Mouse (Mus musculus) kidney, postnatal 0 days (tissue): ENCODE measurements at regions not wholly inside any gene's neighbourhood (a gene's known extent, or its start where the extent isn't known, plus 50 kb on each side); places are given as distances from the start of the nearest gene placed in this dataset.

Experiments
- ATAC-seq: fragments of 200-750 bp; cut with Nextera tagmentation; replicated peaks from 2 replicates; pipeline ENCODE4 v1.8.0; 2017; ENCODE audit warnings: low read depth, moderate number of reproducible peaks, moderate TSS enrichment, moderate library complexity; ENCODE audit not compliant: low FRiP score
- DNase-seq: peaks from one replicate; pipeline ENCODE4 v3.0.0-alpha.2; 2016; ENCODE audit warnings: low spot score
- H3K27ac ChIP-seq: fragments of 300-500 bp; sonication (generic); 2 replicates; pipeline ENCODE4 v1.5.1; 2014; ENCODE audit warnings: mild to moderate bottlenecking
- H3K27me3 ChIP-seq: fragments of 300-500 bp; sonication (generic); 2 replicates; pipeline ENCODE4 v1.6.1; 2014; ENCODE audit warnings: low read length, mixed read lengths; ENCODE audit not compliant: insufficient read depth
- H3K36me3 ChIP-seq: fragments of 300-500 bp; sonication (generic); 2 replicates; pipeline ENCODE4 v1.6.1; 2014; ENCODE audit warnings: low read length, mixed read lengths; ENCODE audit not compliant: insufficient read depth
- H3K4me1 ChIP-seq: fragments of 300-500 bp; sonication (generic); replicated peaks from 2 replicates; pipeline ENCODE4 v1.6.1; 2014; ENCODE audit warnings: antibody characterized with exemption, low read length, mixed read lengths; ENCODE audit not compliant: insufficient read depth
- H3K4me2 ChIP-seq: fragments of 300-500 bp; sonication (generic); 2 replicates; pipeline ENCODE4 v1.6.1; 2014; ENCODE audit warnings: mild to moderate bottlenecking, low read length, moderate library complexity, mixed read lengths
- H3K4me3 ChIP-seq: fragments of 300-500 bp; sonication (generic); replicated peaks from 2 replicates; pipeline ENCODE4 v1.5.1; 2014; ENCODE audit warnings: low read depth, low read length
- H3K9ac ChIP-seq: fragments of 300-500 bp; sonication (generic); 2 replicates; pipeline ENCODE4 v1.6.1; 2014; ENCODE audit warnings: low read depth, low read length
- H3K9me3 ChIP-seq: fragments of 300-500 bp; sonication (generic); replicated peaks from 2 replicates; pipeline ENCODE4 v1.6.1; 2016; ENCODE audit warnings: low read length, inconsistent platforms, mixed read lengths
- CTCF ChIP-seq: IDR thresholded peaks from 2 replicates; pipeline ENCODE4 v1.5.1; 2016; ENCODE audit warnings: antibody characterized with exemption, low read depth, mild to moderate bottlenecking, moderate library complexity
- WGBS: fragments of 180-500 bp; shearing (Covaris S2); extraction: QIAGEN DNeasy Blood & Tissue Kit; methylation state at CpG from one replicate; pipeline ENCODE4 v1.1.7; 2014; 5-methylcytosine and 5-hydroxymethylcytosine counted together

DNA sequence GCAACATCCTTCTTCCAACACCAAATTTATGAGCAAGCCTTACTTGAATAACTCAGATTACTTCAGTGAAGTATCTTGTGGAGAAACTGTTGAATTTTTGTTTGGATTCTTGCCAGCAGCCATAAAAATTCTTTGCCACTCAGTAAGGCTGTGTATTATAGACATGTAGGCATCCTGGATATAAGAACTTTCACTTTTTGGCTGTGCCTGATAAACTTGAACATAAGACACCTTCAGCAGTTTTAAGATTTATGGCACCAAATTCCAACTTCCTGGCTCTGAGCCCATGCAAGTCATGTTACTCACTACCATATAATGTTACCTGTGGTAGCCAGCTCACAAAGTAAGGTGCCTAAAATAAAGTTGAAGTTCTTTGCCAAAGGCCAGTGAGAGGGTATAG lies 159.3 kb downstream of the Wdr11 start:
- Histone ChIP-seq H3K4me3 (no peak overlapping the region), H3K9ac (no peak overlapping the region), H3K36me3 (no peaks in the 10 kb centered on the region), H3K27ac (no peak overlapping the region), H3K27me3 (no peaks in the 10 kb centered on the region), H3K4me1 (no peaks in the 10 kb centered on the region), H3K9me3 (no peaks in the 10 kb centered on the region), H3K4me2 (no peak overlapping the region)
- no peak for TF ChIP-seq CTCF
- ATAC-seq: no peak
- no peak for DNase-seq

- Histone ChIP-seq H3K9me3 (no peaks in the 10 kb centered on the region), H3K4me2 (no peak overlapping the region), H3K36me3 (no peaks in the 10 kb centered on the region), H3K9ac (no peak overlapping the region), H3K4me3 (no peak overlapping the region), H3K27me3 (no peaks in the 10 kb centered on the region), H3K4me1 (no peaks in the 10 kb centered on the region), H3K27ac (no peak overlapping the region)
- TF ChIP-seq CTCF: peak; percentile 52
- DNase-seq: no peak
- 77% methylated on average over 5 of the region's 5 CpGs for WGBS
- ATAC-seq: no peak
These were observed 163.1 kb downstream of the Wdr11 start for GRCm38 (mm10) chr7:129754737-129755136.

DNA sequence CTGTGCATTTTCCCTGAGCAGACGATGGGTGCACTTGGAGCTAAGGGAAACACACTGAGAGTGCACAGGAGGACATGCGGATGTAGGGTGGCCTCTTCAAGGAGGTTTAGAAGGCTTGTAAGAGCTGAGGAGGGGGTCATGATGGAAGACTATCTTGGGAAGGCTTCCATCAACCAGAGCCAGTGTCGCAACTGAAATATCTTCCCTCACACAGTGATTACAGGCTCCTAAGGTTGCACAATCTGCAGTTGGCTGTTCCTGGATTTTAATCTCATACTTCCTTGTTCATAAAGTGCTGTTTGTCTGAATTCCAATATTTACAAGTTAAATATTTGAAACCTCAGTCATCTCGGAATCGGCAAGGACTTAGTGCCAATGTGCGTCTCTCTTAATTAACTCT lies 164.5 kb downstream of the Wdr11 start:
- Histone ChIP-seq H3K4me2 (no peak overlapping the region), H3K9me3 (no peaks in the 10 kb centered on the region), H3K27me3 (no peaks in the 10 kb centered on the region), H3K27ac (no peak overlapping the region), H3K4me1 (no peaks in the 10 kb centered on the region), H3K36me3 (no peaks in the 10 kb centered on the region), H3K9ac (no peak overlapping the region), H3K4me3 (no peak overlapping the region)
- 85% methylated on average over 6 of the region's 6 CpGs for WGBS
- DNase-seq (no peak), ATAC-seq (no peak)
- TF ChIP-seq CTCF: no peak

DNA sequence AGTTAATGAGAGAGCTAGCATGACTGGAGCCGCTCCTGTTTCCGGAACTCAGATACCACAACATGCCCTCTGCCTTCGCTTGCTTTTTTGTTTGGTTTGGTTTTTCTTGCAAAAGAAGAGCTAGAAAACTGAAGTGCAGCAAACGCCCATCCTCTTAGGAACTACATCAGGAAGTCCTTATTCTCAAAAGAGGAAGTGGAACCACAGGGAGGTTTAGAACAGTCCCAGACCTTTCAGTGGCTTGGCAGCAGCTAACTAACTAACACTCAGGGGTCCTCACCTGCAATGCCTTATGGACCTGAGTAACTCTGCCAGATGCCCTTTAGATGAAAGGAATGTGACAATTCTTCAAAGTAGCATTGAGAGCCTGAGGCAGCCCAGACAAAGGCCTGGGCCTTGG lies 168.2 kb downstream of the Wdr11 start:
- H3K27me3 ChIP-seq: no peaks in the 10 kb centered on the region
- no peaks in the 10 kb centered on the region for H3K9me3 ChIP-seq
- DNase-seq: no peak
- H3K4me2 ChIP-seq: no peak overlapping the region
- H3K4me3 ChIP-seq: no peak overlapping the region
- no peaks in the 10 kb centered on the region for H3K4me1 ChIP-seq
- ATAC-seq: no peak
- H3K27ac ChIP-seq: no peak overlapping the region
- H3K36me3 ChIP-seq: no peaks in the 10 kb centered on the region
- no peak overlapping the region for H3K9ac ChIP-seq
- WGBS: 80% methylated on average over 4 of the region's 4 CpGs
- TF ChIP-seq CTCF: no peak

DNA sequence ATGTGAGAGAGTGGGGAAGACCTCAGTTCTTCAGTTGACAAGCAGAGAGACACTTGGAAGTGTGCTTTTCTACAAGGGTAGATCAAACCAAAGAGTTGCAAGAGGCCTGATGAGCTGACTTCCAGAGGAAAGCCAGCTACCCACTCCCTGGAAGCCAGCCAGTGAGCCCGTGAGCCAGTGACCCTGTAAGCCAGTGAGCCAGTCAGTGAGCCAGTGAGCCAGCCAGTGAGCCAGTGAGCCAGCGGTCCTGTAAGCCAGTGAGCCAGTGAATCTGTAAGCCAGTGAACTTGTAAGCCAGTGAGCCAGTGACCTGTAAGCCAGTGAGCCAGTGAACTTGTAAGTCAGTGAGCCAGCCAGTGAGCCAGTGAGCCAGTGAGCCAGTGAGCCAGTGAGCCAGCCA lies 168.7 kb downstream of the Wdr11 start:
- WGBS: 81% methylated on average over 2 of the region's 2 CpGs
- no peak overlapping the region for H3K9ac ChIP-seq
- no peak for ATAC-seq
- H3K4me1 ChIP-seq: no peaks in the 10 kb centered on the region
- no peaks in the 10 kb centered on the region for H3K27me3 ChIP-seq
- H3K27ac ChIP-seq: no peak overlapping the region
- H3K9me3 ChIP-seq: no peaks in the 10 kb centered on the region
- DNase-seq: no peak
- no peak overlapping the region for H3K4me3 ChIP-seq
- H3K36me3 ChIP-seq: no peaks in the 10 kb centered on the region
- H3K4me2 ChIP-seq: no peak overlapping the region
- TF ChIP-seq CTCF: no peak

- Histone ChIP-seq H3K4me2 (no peak overlapping the region), H3K9me3 (no peaks in the 10 kb centered on the region), H3K9ac (no peak overlapping the region), H3K27me3 (no peaks in the 10 kb centered on the region), H3K4me1 (no peaks in the 10 kb centered on the region), H3K27ac (no peak overlapping the region), H3K36me3 (no peaks in the 10 kb centered on the region), H3K4me3 (no peak overlapping the region)
- no peak for DNase-seq
- WGBS: 39% methylated on average over 5 of the region's 5 CpGs
- no peak for TF ChIP-seq CTCF
- ATAC-seq: no peak
These were observed 172.1 kb downstream of the Wdr11 start for GRCm38 (mm10) chr7:129763754-129764153.

DNA sequence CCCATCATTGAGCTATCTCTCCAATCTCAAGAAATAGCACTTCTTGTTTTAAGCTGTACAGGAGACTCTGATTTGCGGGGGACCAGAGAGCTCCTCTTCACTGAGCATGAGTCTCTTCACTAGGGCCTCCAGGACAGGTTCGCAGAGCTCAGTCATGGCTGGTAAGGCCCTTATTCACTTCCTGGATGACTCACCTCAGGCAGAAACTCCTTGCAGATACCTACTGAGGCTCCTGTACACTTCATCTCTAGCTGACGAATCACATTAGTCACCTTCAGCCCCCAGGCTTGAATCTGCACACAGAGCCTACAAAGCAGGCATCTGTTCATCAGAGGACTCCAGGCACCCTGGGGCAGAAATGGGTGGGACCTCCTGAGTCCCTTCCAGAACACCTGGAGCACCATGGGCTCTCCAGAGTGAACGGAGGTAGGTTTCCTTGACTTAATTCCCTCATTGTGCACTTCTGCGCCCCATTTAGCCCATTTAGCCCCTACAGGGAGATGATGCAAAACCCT lies 172.8 kb downstream of the Wdr11 start:
- no peak for DNase-seq
- no peak for ATAC-seq
- H3K27me3 ChIP-seq: no peaks in the 10 kb centered on the region
- no peaks in the 10 kb centered on the region for H3K4me1 ChIP-seq
- no peaks in the 10 kb centered on the region for H3K36me3 ChIP-seq
- no peak overlapping the region for H3K4me2 ChIP-seq
- H3K27ac ChIP-seq: no peak overlapping the region
- TF ChIP-seq CTCF: no peak
- H3K9me3 ChIP-seq: no peaks in the 10 kb centered on the region
- H3K4me3 ChIP-seq: no peak overlapping the region
- WGBS: 89% methylated on average over 5 of the region's 5 CpGs
- no peak overlapping the region for H3K9ac ChIP-seq
